Mouse (Mus musculus) ES-CJ7 (cell line): ENCODE results near the gene Rras2.

Experiments used
- DNase-seq: peaks from one replicate; pipeline ENCODE4 v3.0.0; 2011; ENCODE audit warnings: low read depth, low spot score

The Rras2 gene

GRCm38 (mm10) chr7:114071851-114072616 is 45.5 kb downstream of the Rras2 start:
- DNase-seq: no peak

GRCm38 (mm10) chr7:114071395-114071794 is 46.2 kb downstream of the Rras2 start:
- DNase-seq: no peak

- no peak for DNase-seq
Observed at GRCm38 (mm10) chr7:114070458-114070840, 47.1 kb downstream of the Rras2 start.

GRCm38 (mm10) chr7:114069726-114070457 is 47.7 kb downstream of the Rras2 start:
- no peak for DNase-seq

GRCm38 (mm10) chr7:114068956-114069533 is 48.5 kb downstream of the Rras2 start:
- DNase-seq: no peak

GRCm38 (mm10) chr7:114066529-114067178 is 50.9 kb downstream of the Rras2 start:
- DNase-seq: peak; percentile 90

- DNase-seq: no peak
Observed at GRCm38 (mm10) chr7:114065407-114066185, 52.0 kb downstream of the Rras2 start.

GRCm38 (mm10) chr7:114063966-114064365 is 53.6 kb downstream of the Rras2 start:
- no peak for DNase-seq

GRCm38 (mm10) chr7:114063534-114063933 is 54.0 kb downstream of the Rras2 start:
- DNase-seq: no peak

GRCm38 (mm10) chr7:114062451-114062850 is 55.1 kb downstream of the Rras2 start:
- DNase-seq: no peak

- peak; percentile 61 for DNase-seq
Observed at GRCm38 (mm10) chr7:114060445-114060844, 57.1 kb downstream of the Rras2 start.

- DNase-seq: no peak
Observed at GRCm38 (mm10) chr7:114058927-114059441, 58.6 kb downstream of the Rras2 start.

GRCm38 (mm10) chr7:114058166-114058565 is 59.4 kb downstream of the Rras2 start:
- DNase-seq: no peak

- DNase-seq: no peak
Observed at GRCm38 (mm10) chr7:114053720-114054119, 63.9 kb downstream of the Rras2 start.

GRCm38 (mm10) chr7:114045814-114046213 is 71.8 kb downstream of the Rras2 start:
- no peak for DNase-seq

- DNase-seq: no peak
Observed at GRCm38 (mm10) chr7:114043929-114044549, 73.5 kb downstream of the Rras2 start.

GRCm38 (mm10) chr7:114042973-114043928 is 74.3 kb downstream of the Rras2 start:
- DNase-seq: no peak

- DNase-seq: no peak
Observed at GRCm38 (mm10) chr7:114041349-114041748, 76.2 kb downstream of the Rras2 start.

- DNase-seq: no peak
Observed at GRCm38 (mm10) chr7:114037237-114037636, 80.3 kb downstream of the Rras2 start.
